Mouse (Mus musculus): ENCODE measurements at regions not wholly inside any gene's neighbourhood (a gene's known extent, or its start where the extent isn't known, plus 50 kb on each side); places are given as distances from the start of the nearest gene placed in this dataset.

DNA sequence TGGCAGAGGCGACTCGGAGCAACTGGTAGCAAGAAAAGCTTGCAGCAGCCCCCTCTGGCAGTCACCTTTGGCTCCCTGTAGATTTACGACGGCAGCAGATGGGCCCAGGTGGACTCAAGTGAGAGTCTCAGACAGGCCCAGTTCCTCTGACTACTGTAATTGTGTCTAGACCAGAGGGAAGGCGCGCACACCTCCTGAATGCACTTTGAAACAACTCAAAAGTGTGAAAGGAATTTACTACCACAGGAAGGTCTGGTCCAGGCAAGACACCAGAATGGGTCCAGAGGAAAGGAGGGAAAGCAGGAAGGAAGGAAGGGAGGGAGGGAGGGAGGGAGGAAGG lies 224.6 kb upstream of the Hes1 start:
- Histone ChIP-seq H3K27ac (ENCODE audit: insufficient read depth, low read length) (no peak overlapping the region), H3K4me3 (replicated peaks; ENCODE audit: insufficient read depth, low read depth, low read length) (no peak overlapping the region), H3K27me3 (ENCODE audit: control insufficient read depth, insufficient read depth, low read length) (no peaks in the 10 kb centered on the region; the same call in 1 of the 2 replicates), H3K4me1 (ENCODE audit: control insufficient read depth, insufficient read depth, low read length) (no peaks in the 10 kb centered on the region)
- DNase-seq: no peak
- TF ChIP-seq CTCF (IDR thresholded peaks at IDR 0.05; ENCODE audit: borderline replicate concordance, insufficient read depth, low read depth, low read length) (no peak), POLR2A (IDR thresholded peaks at IDR 0.05; ENCODE audit: borderline replicate concordance, insufficient read depth, low read length) (no peak)
- 39% methylated on average over 6 of the region's 6 CpGs for WGBS

GRCm38 (mm10) chr16:29840412-29840811 lies 223.8 kb upstream of the Hes1 start:
- H3K27me3 ChIP-seq (ENCODE audit: control insufficient read depth, insufficient read depth, low read length): no peaks in the 10 kb centered on the region; the same call in 1 of the 2 replicates
- H3K27ac ChIP-seq (ENCODE audit: insufficient read depth, low read length): no peak overlapping the region
- TF ChIP-seq POLR2A (IDR thresholded peaks at IDR 0.05; ENCODE audit: borderline replicate concordance, insufficient read depth, low read length) (no peak), CTCF (IDR thresholded peaks at IDR 0.05; ENCODE audit: borderline replicate concordance, insufficient read depth, low read depth, low read length) (no peak)
- DNase-seq: no peak
- no peak overlapping the region for H3K4me3 ChIP-seq (replicated peaks; ENCODE audit: insufficient read depth, low read depth, low read length)
- no peaks in the 10 kb centered on the region for H3K4me1 ChIP-seq (ENCODE audit: control insufficient read depth, insufficient read depth, low read length)
- 90% methylated on average over 2 of the region's 2 CpGs for WGBS

- no peak for DNase-seq
- no peak overlapping the region for H3K4me3 ChIP-seq (replicated peaks; ENCODE audit: insufficient read depth, low read depth, low read length)
- no peak overlapping the region for H3K27ac ChIP-seq (ENCODE audit: insufficient read depth, low read length)
- TF ChIP-seq POLR2A (IDR thresholded peaks at IDR 0.05; ENCODE audit: borderline replicate concordance, insufficient read depth, low read length) (no peak), CTCF (IDR thresholded peaks at IDR 0.05; ENCODE audit: borderline replicate concordance, insufficient read depth, low read depth, low read length) (no peak)
- WGBS: 67% methylated on average over 4 of the region's 4 CpGs
- H3K4me1 ChIP-seq (ENCODE audit: control insufficient read depth, insufficient read depth, low read length): no peaks in the 10 kb centered on the region
- H3K27me3 ChIP-seq (ENCODE audit: control insufficient read depth, insufficient read depth, low read length): no peaks in the 10 kb centered on the region; the same call in 1 of the 2 replicates
Observed at GRCm38 (mm10) chr16:29841132-29841531, 223.1 kb upstream of the Hes1 start.

- TF ChIP-seq POLR2A (IDR thresholded peaks at IDR 0.05; ENCODE audit: borderline replicate concordance, insufficient read depth, low read length) (no peak), CTCF (IDR thresholded peaks at IDR 0.05; ENCODE audit: borderline replicate concordance, insufficient read depth, low read depth, low read length) (no peak)
- no peaks in the 10 kb centered on the region; the same call in 1 of the 2 replicates for H3K27me3 ChIP-seq (ENCODE audit: control insufficient read depth, insufficient read depth, low read length)
- no peaks in the 10 kb centered on the region for H3K4me1 ChIP-seq (ENCODE audit: control insufficient read depth, insufficient read depth, low read length)
- H3K4me3 ChIP-seq (replicated peaks; ENCODE audit: insufficient read depth, low read depth, low read length): no peak overlapping the region
- DNase-seq: no peak
- no peak overlapping the region for H3K27ac ChIP-seq (ENCODE audit: insufficient read depth, low read length)
- WGBS: 80% methylated on average over 4 of the region's 4 CpGs
Observed at GRCm38 (mm10) chr16:29842071-29842470, 222.1 kb upstream of the Hes1 start.

- H3K27me3 ChIP-seq (ENCODE audit: control insufficient read depth, insufficient read depth, low read length): no peaks in the 10 kb centered on the region; the same call in 1 of the 2 replicates
Observed at GRCm38 (mm10) chr16:29843490-29843889, 220.7 kb upstream of the Hes1 start.

DNA sequence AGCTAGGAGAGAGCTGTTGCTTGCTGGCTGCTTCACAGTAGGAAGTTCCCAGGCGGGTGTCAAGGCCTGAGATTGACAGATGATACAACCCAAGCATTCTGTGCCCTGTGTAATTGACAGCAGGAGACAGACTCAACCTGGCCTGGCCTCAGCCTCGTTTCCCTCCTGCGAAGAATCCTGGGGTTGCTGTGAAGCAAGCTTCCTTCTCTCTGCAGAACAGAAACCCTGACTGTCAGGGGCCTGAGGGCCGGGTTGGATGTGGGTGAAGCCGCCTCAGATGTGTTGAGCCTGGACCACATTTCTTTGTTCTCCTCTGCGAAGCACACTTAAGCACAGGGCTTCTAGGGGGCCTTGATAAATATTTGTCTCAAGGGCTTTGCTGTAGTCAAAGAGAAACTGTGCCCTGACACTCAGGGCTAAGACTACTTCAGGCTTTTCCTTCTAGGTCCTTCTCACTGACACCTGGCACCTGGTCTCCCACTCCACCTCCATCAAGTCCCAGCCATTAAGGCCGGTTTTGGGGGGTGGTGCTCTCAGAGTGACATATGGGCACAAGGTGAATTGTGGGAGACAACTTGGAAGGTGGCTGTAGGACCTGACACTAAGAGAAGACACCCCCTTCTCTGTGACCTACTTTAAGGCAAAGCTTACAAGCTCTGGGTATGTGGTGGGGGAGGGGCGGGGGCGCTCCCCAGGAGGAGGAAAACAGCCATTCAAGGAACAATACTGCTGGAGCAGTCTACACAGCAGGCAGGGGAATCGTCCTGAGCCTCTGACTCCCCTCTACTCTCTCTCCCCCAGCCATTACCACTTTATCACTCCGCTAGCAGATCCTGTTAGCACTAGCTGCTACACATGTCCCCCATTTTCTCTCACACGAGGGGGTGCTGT lies 219.2 kb upstream of the Hes1 start:
- no peak overlapping the region for H3K27ac ChIP-seq (ENCODE audit: insufficient read depth, low read length)
- TF ChIP-seq CTCF (IDR thresholded peaks at IDR 0.05; ENCODE audit: borderline replicate concordance, insufficient read depth, low read depth, low read length) (no peak), POLR2A (IDR thresholded peaks at IDR 0.05; ENCODE audit: borderline replicate concordance, insufficient read depth, low read length) (no peak)
- DNase-seq: no peak
- no peaks in the 10 kb centered on the region for H3K4me1 ChIP-seq (ENCODE audit: control insufficient read depth, insufficient read depth, low read length)
- no peak overlapping the region for H3K4me3 ChIP-seq (replicated peaks; ENCODE audit: insufficient read depth, low read depth, low read length)
- WGBS: 70% methylated on average over 12 of the region's 12 CpGs
- no peaks in the 10 kb centered on the region for H3K27me3 ChIP-seq (ENCODE audit: control insufficient read depth, insufficient read depth, low read length)

More at GRCm38 (mm10) chr16:29843490-29843889, 220.7 kb upstream of the Hes1 start:
- no peak for DNase-seq
- Histone ChIP-seq H3K4me3 (replicated peaks; ENCODE audit: insufficient read depth, low read depth, low read length) (no peak overlapping the region), H3K27ac (ENCODE audit: insufficient read depth, low read length) (no peak overlapping the region), H3K4me1 (ENCODE audit: control insufficient read depth, insufficient read depth, low read length) (no peaks in the 10 kb centered on the region)
- WGBS: 95% methylated on average over 7 of the region's 7 CpGs
- TF ChIP-seq POLR2A (IDR thresholded peaks at IDR 0.05; ENCODE audit: borderline replicate concordance, insufficient read depth, low read length) (no peak), CTCF (IDR thresholded peaks at IDR 0.05; ENCODE audit: borderline replicate concordance, insufficient read depth, low read depth, low read length) (no peak)

DNA sequence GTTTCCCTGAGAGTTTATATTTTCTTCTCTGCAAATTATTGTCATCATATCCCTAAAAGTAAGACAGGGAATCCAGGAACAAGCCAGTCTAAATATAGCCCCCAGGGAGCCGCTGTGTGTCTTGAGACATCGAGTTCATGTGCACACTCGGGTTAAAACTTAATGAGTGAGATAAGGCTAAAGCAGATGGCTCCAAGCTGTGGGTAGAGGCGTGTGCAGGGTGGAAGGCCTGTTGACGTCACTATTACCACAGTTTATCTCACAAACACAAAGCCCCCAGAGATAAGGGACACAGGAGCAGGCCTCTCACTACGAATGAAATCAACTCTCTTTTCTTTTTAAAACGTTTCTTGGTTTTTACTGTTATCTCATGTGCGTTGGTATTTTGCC lies 218.6 kb upstream of the Hes1 start:
- H3K4me3 ChIP-seq (replicated peaks; ENCODE audit: insufficient read depth, low read depth, low read length): no peak overlapping the region
- no peaks in the 10 kb centered on the region for H3K27me3 ChIP-seq (ENCODE audit: control insufficient read depth, insufficient read depth, low read length)
- H3K4me1 ChIP-seq (ENCODE audit: control insufficient read depth, insufficient read depth, low read length): no peaks in the 10 kb centered on the region
- 81% methylated on average over 8 of the region's 8 CpGs for WGBS
- no peak overlapping the region for H3K27ac ChIP-seq (ENCODE audit: insufficient read depth, low read length)
- no peak for TF ChIP-seq POLR2A (IDR thresholded peaks at IDR 0.05; ENCODE audit: borderline replicate concordance, insufficient read depth, low read length)
- TF ChIP-seq CTCF (IDR thresholded peaks at IDR 0.05; ENCODE audit: borderline replicate concordance, insufficient read depth, low read depth, low read length): no peak
- no peak for DNase-seq

DNA sequence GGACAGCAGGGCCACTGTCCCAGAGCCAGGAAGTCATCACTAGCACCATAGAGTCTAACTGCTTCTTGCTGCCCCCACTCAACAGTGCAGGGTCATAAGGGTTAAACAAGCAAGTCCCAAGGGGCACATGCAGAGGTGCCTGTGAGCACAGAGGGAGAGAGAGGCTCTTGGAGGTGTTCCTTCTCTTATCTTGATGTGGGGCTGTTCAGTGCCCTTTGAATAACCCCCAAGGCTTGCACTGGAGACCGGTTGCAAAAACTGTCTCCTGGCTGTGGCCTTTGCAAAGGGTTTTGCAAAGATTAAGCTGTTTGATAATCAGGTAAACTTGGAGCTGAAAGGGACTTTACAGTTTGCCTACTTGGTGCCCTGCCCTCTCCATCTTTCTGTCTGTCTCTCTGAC lies 217.1 kb upstream of the Hes1 start:
- DNase-seq: no peak
- Histone ChIP-seq H3K27me3 (ENCODE audit: control insufficient read depth, insufficient read depth, low read length) (no peaks in the 10 kb centered on the region), H3K4me1 (ENCODE audit: control insufficient read depth, insufficient read depth, low read length) (no peaks in the 10 kb centered on the region), H3K27ac (ENCODE audit: insufficient read depth, low read length) (no peak overlapping the region), H3K4me3 (replicated peaks; ENCODE audit: insufficient read depth, low read depth, low read length) (no peak overlapping the region)
- TF ChIP-seq POLR2A (IDR thresholded peaks at IDR 0.05; ENCODE audit: borderline replicate concordance, insufficient read depth, low read length) (no peak), CTCF (IDR thresholded peaks at IDR 0.05; ENCODE audit: borderline replicate concordance, insufficient read depth, low read depth, low read length) (no peak)
- 95% methylated on average over 1 of the region's 1 CpGs for WGBS

Measured in cerebellum, adult 2 months (tissue).